Comparison of ENCODE assay signal across 8 mouse cellular contexts in the genomic region with DNA sequence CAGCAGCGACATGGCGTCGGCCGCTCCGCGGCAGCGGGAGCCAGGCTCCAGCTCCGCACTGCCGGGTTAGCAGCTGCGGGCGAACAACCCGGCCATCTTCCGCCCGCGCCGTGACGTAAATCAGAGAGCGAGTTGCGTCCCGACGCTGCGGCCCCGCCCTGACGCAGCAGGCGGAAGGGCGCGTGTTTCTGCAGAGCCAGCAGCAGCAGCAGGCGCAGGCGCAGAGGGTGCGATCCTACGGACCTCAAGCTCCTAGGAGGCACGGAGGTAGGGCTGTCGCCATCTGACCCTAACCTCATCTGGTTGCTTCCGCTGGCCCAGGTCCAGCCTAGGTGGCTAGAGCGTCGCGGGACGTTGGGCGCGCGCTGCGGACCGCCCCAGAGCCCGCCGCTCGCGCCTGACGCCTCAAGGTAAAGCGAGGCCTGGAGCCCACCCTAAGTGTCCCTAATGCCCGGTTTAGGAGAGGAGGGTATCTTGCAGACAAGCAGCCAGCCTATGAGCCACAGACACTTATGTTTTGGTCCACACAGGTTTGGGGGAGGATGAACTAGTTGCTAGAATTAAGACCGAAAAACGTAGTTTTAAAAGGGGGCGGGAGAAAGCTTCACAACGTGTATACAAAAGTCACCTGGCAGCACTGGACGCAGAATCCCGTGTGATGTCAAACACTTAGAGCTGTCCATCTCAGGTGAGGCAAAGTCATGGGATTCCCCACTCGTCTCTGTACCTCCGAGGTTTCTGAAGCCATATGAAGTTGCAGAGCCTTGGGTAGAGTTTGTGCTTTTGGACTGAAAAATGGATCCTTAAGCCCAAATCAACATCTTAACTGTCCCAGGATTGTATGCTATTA. TPM values are rescaled to one million over a fixed set of nuclear protein-coding genes. Genes with fewer than 3 reads are reported as not detected.
DNase-seq lines count a peak whose midpoint lies in the region; ATAC-seq and TF ChIP-seq lines count a peak whose summit lies in the region.

A gene (minus strand): TSS at position 122 of the 850 bp plus-strand sequence.
A gene (plus strand): TSS at position 137 of the 850 bp plus-strand sequence.

- under 1% methylated on average over 58 of the region's 58 CpGs for WGBS in heart, embryonic 12.5 days
- under 1% methylated on average over 58 of the region's 58 CpGs for WGBS in kidney, postnatal 0 days
- WGBS in liver, embryonic 11.5 days = under 1% methylated on average over 58 of the region's 58 CpGs
- under 1% methylated on average over 58 of the region's 58 CpGs for WGBS in stomach, embryonic 14.5 days

- H3K9me3 ChIP-seq in heart, embryonic 12.5 days (replicated peaks) = no peaks in the 10 kb centered on the region
- H3K9me3 ChIP-seq in kidney, postnatal 0 days (replicated peaks; ENCODE audit: low read length) = no peaks in the 10 kb centered on the region
- no peaks in the 10 kb centered on the region for H3K9me3 ChIP-seq in liver, embryonic 11.5 days (ENCODE audit: control insufficient read depth, low read length)
- H3K9me3 ChIP-seq in stomach, embryonic 14.5 days (ENCODE audit: control insufficient read depth, low read depth, low read length) = no peaks in the 10 kb centered on the region

- H3K36me3 ChIP-seq in heart, embryonic 12.5 days = no peaks in the 10 kb centered on the region
- H3K36me3 ChIP-seq in kidney, postnatal 0 days (ENCODE audit: insufficient read depth, low read length) = no peaks in the 10 kb centered on the region
- 0 out of 2 replicates have a peak, but pooled peaks cover 2% of the 10 kb centered on the region for H3K36me3 ChIP-seq in liver, embryonic 11.5 days (ENCODE audit: control insufficient read depth, insufficient read depth, low read length)
- no peaks in the 10 kb centered on the region for H3K36me3 ChIP-seq in stomach, embryonic 14.5 days (ENCODE audit: control insufficient read depth, insufficient read depth, low read length)

- peaks cover 24% of the 10 kb centered on the region for H3K4me1 ChIP-seq in heart, embryonic 12.5 days (replicated peaks)
- 0 out of 2 replicates have a peak, but pooled peaks cover 8% of the 10 kb centered on the region for H3K4me1 ChIP-seq in kidney, postnatal 0 days (replicated peaks; ENCODE audit: insufficient read depth, low read length)
- peaks cover 26% of the 10 kb centered on the region for H3K4me1 ChIP-seq in liver, embryonic 11.5 days (replicated peaks; ENCODE audit: control insufficient read depth, insufficient read depth, low read length)
- H3K4me1 ChIP-seq in stomach, embryonic 14.5 days (ENCODE audit: control insufficient read depth, insufficient read depth, low read length) = peaks cover 6% of the 10 kb centered on the region

- peak; percentile 98 for DNase-seq in CD4-positive helper T cell, adult 2 months (ENCODE audit: low read depth, low spot score)
- DNase-seq in brain, embryonic 18.5 days (ENCODE audit: low read depth, low spot score) = peak; percentile 88
- peak; percentile 96 for DNase-seq in kidney, postnatal 0 days (ENCODE audit: low spot score)
- peak; percentile 90 for DNase-seq in liver, embryonic 11.5 days (ENCODE audit: low spot score)
- DNase-seq in naive thymus-derived CD4-positive, alpha-beta T cell, adult 2 months (ENCODE audit: low read depth) = peak; percentile 96

- ATAC-seq in erythroid progenitor cell, adult 5-6 weeks (replicated peaks; ENCODE audit: low FRiP score, poor library complexity, severe bottlenecking) = peak; percentile 97
- ATAC-seq in heart, embryonic 12.5 days (ENCODE audit: insufficient number of reproducible peaks, low FRiP score) = peak; percentile 96
- peak; percentile 97 for ATAC-seq in kidney, postnatal 0 days (replicated peaks; ENCODE audit: low FRiP score, low read depth)
- ATAC-seq in liver, embryonic 11.5 days (replicated peaks; ENCODE audit: low FRiP score) = peak; percentile 94
- ATAC-seq in stomach, embryonic 14.5 days (ENCODE audit: insufficient number of reproducible peaks, insufficient read depth, low FRiP score, low read depth) = peak; percentile 97

- no peaks in the 10 kb centered on the region for H3K27me3 ChIP-seq in heart, embryonic 12.5 days (replicated peaks)
- no peaks in the 10 kb centered on the region for H3K27me3 ChIP-seq in kidney, postnatal 0 days (ENCODE audit: insufficient read depth, low read length)
- H3K27me3 ChIP-seq in liver, embryonic 11.5 days (replicated peaks; ENCODE audit: control insufficient read depth, insufficient read depth, low read length) = no peaks in the 10 kb centered on the region
- no peaks in the 10 kb centered on the region for H3K27me3 ChIP-seq in stomach, embryonic 14.5 days (ENCODE audit: control insufficient read depth, insufficient read depth, low read length)

- peak within 1 kb of the TSS; percentile 83 for H3K4me2 ChIP-seq in heart, embryonic 12.5 days
- H3K4me2 ChIP-seq in kidney, postnatal 0 days (ENCODE audit: low read length) = peak within 1 kb of the TSS; percentile 94
- H3K4me2 ChIP-seq in liver, embryonic 11.5 days = peak within 1 kb of the TSS; percentile 93
- peak within 1 kb of the TSS; percentile 96 for H3K4me2 ChIP-seq in stomach, embryonic 14.5 days (replicated peaks; ENCODE audit: low read depth, low read length)

- H3K9ac ChIP-seq in heart, embryonic 12.5 days = peak within 1 kb of the TSS; percentile 93
- H3K9ac ChIP-seq in kidney, postnatal 0 days (ENCODE audit: low read depth, low read length) = peak within 1 kb of the TSS; percentile 95
- H3K9ac ChIP-seq in liver, embryonic 11.5 days (ENCODE audit: low read depth, low read length) = peak within 1 kb of the TSS; percentile 86
- H3K9ac ChIP-seq in stomach, embryonic 14.5 days (replicated peaks; ENCODE audit: low read depth, low read length) = peak within 1 kb of the TSS; percentile 89

- H3K27ac ChIP-seq in heart, embryonic 12.5 days (ENCODE audit: poor library complexity, severe bottlenecking) = peak within 1 kb of the TSS; percentile 81
- H3K27ac ChIP-seq in kidney, postnatal 0 days = peak within 1 kb of the TSS; percentile 95
- peak within 1 kb of the TSS; percentile 82 for H3K27ac ChIP-seq in liver, embryonic 11.5 days (ENCODE audit: low read depth, low read length)
- peak within 1 kb of the TSS; percentile 49 for H3K27ac ChIP-seq in stomach, embryonic 14.5 days (ENCODE audit: low read length)

- TF ChIP-seq CTCF in kidney, postnatal 0 days (IDR thresholded peaks at IDR 0.05; ENCODE audit: low read depth) = no peak

- peak within 1 kb of the TSS; percentile 88 for H3K4me3 ChIP-seq in heart, embryonic 12.5 days
- H3K4me3 ChIP-seq in kidney, postnatal 0 days (replicated peaks; ENCODE audit: low read depth, low read length) = peak within 1 kb of the TSS; percentile 88
- peak within 1 kb of the TSS; percentile 84 for H3K4me3 ChIP-seq in liver, embryonic 11.5 days (ENCODE audit: low read depth, low read length)
- H3K4me3 ChIP-seq in stomach, embryonic 14.5 days (ENCODE audit: low read depth, low read length) = peak within 1 kb of the TSS; percentile 89

RNA-seq across cellular contexts. Expression of the first gene that starts in this region (rescaled TPM):
- 50.8 and 63.3 TPM in 2 replicates for total RNA-seq in erythroid progenitor cell, adult 5-6 weeks (2015; ENCODE audit: low replicate concordance)
- total RNA-seq in erythroid progenitor cell, adult 5-6 weeks (2017; ENCODE audit: low replicate concordance) = 61.4 and 69.4 TPM in 2 replicates
- polyA plus RNA-seq in heart, embryonic 12.5 days (2016; fragmentation: Nextera tagmentation; extraction: Ambion mirVana) = 42.5 and 43.2 TPM in 2 replicates
- 43.1 and 44.6 TPM in 2 replicates for polyA plus RNA-seq in kidney, postnatal 0 days (2015; fragmentation: Nextera tagmentation; extraction: Ambion mirVana)
- polyA plus RNA-seq in liver, embryonic 11.5 days (2014; fragmentation: Nextera tagmentation; extraction: Ambion mirVana) = 55.0 and 55.6 TPM in 2 replicates
- 49.9 and 50.4 TPM in 2 replicates for polyA plus RNA-seq in stomach, embryonic 14.5 days (2014; fragmentation: Nextera tagmentation; extraction: Ambion mirVana)

RNA-seq across cellular contexts. Expression of the second gene that starts in this region (rescaled TPM):
- total RNA-seq in erythroid progenitor cell, adult 5-6 weeks (2015; ENCODE audit: low replicate concordance) = 2.9 and 8.4 TPM in 2 replicates
- 2.8 and 7.9 TPM in 2 replicates for total RNA-seq in erythroid progenitor cell, adult 5-6 weeks (2017; ENCODE audit: low replicate concordance)
- polyA plus RNA-seq in heart, embryonic 12.5 days (2016; fragmentation: Nextera tagmentation; extraction: Ambion mirVana) = 18.5 and 18.6 TPM in 2 replicates
- polyA plus RNA-seq in kidney, postnatal 0 days (2015; fragmentation: Nextera tagmentation; extraction: Ambion mirVana) = 27.8 and 28.1 TPM in 2 replicates
- 24.7 and 30.4 TPM in 2 replicates for polyA plus RNA-seq in liver, embryonic 11.5 days (2014; fragmentation: Nextera tagmentation; extraction: Ambion mirVana)
- polyA plus RNA-seq in stomach, embryonic 14.5 days (2014; fragmentation: Nextera tagmentation; extraction: Ambion mirVana) = 34.3 and 35.2 TPM in 2 replicates

Comparison
In these comparisons a context has a peak if more than half of its experiments do, and no peak if none do; other contexts are left out.
1. Peak in every context shown above with its lines: DNase-seq, ATAC-seq, H3K4me3 ChIP-seq and H3K27ac ChIP-seq.